Mouse (Mus musculus): ENCODE results near the gene Itga1. TPM values are rescaled to one million over a fixed set of nuclear protein-coding genes. Genes with fewer than 3 reads are reported as not detected.
A peak's percentile ranks its signal among the peaks of the same experiment; 100 is the strongest.

Gene Itga1
- polyA plus RNA-seq, 2 experiments from 2014 or later, result 0.18 to 0.23 TPM

GRCm38 (mm10) chr13:115098227-115098626 is 3.5 kb downstream of the Itga1 start:
- no peak for ATAC-seq

GRCm38 (mm10) chr13:115096965-115097364 is 4.8 kb downstream of the Itga1 start:
- no peak for ATAC-seq

GRCm38 (mm10) chr13:115096216-115096615 is 5.5 kb downstream of the Itga1 start:
- ATAC-seq, result no peak

- ATAC-seq, result no peak
Measured at GRCm38 (mm10) chr13:115095392-115095791, 6.4 kb downstream of the Itga1 start.

GRCm38 (mm10) chr13:115091511-115091910 is 10.3 kb downstream of the Itga1 start:
- ATAC-seq, result no peak

GRCm38 (mm10) chr13:115090977-115091445 is 10.8 kb downstream of the Itga1 start:
- no peak for ATAC-seq

GRCm38 (mm10) chr13:115090069-115090976 is 11.4 kb downstream of the Itga1 start, which contains the start of gene Pelo:
TSS of gene Pelo (minus strand) at chr13:115090186.
- peak; percentile 87 for ATAC-seq

GRCm38 (mm10) chr13:115089395-115090025 is 12.3 kb downstream of the Itga1 start:
- peak; percentile 8 for ATAC-seq

GRCm38 (mm10) chr13:115089020-115089394 is 12.8 kb downstream of the Itga1 start:
- ATAC-seq, result no peak

- no peak for ATAC-seq
Measured at GRCm38 (mm10) chr13:115085974-115086373, 15.8 kb downstream of the Itga1 start.

GRCm38 (mm10) chr13:115082339-115082738 is 19.4 kb downstream of the Itga1 start:
- no peak for ATAC-seq

GRCm38 (mm10) chr13:115079996-115080585 is 21.7 kb downstream of the Itga1 start:
- no peak for ATAC-seq

- ATAC-seq, result no peak
Measured at GRCm38 (mm10) chr13:115078997-115079685, 22.6 kb downstream of the Itga1 start.

GRCm38 (mm10) chr13:115077346-115078134 is 24.2 kb downstream of the Itga1 start:
- no peak for ATAC-seq

- ATAC-seq, result no peak
Measured at GRCm38 (mm10) chr13:115072386-115072785, 29.4 kb downstream of the Itga1 start.

GRCm38 (mm10) chr13:115071431-115071830 is 30.3 kb downstream of the Itga1 start:
- no peak for ATAC-seq

GRCm38 (mm10) chr13:115067968-115068330 is 33.8 kb downstream of the Itga1 start:
- no peak for ATAC-seq

- ATAC-seq, result no peak
Measured at GRCm38 (mm10) chr13:115067324-115067967, 34.3 kb downstream of the Itga1 start.

GRCm38 (mm10) chr13:115057555-115057954 is 44.2 kb downstream of the Itga1 start:
- no peak for ATAC-seq

GRCm38 (mm10) chr13:115054783-115055182 is 47.0 kb downstream of the Itga1 start:
- ATAC-seq, result no peak

GRCm38 (mm10) chr13:115052568-115052967 is 49.2 kb downstream of the Itga1 start:
- no peak for ATAC-seq
